Mouse (Mus musculus) macrophage (primary cell): ENCODE measurements around the gene Stat1. TPM values are rescaled to one million over a fixed set of nuclear protein-coding genes. Genes with fewer than 3 reads are reported as not detected.

Experiments used
- H3K27ac ChIP-seq: fragments of 350-480 bp; formaldehyde crosslinking; 2 replicates; pipeline ENCODE4 v1.9.0; 2021
- H3K36me3 ChIP-seq: fragments of 350-480 bp; formaldehyde crosslinking; 2 replicates; pipeline ENCODE4 v1.9.0; 2021; ENCODE audit errors: inconsistent target
- H3K4me3 ChIP-seq: fragments of 350-480 bp; formaldehyde crosslinking; 2 replicates; pipeline ENCODE4 v1.9.0; 2021; ENCODE audit errors: inconsistent target
- H3K79me2 ChIP-seq: fragments of 350-480 bp; formaldehyde crosslinking; 2 replicates; pipeline ENCODE4 v1.9.0; 2021; ENCODE audit errors: inconsistent target
- WGBS: methylation state at CpG from one replicate; pipeline ENCODE4 v1.1.7; 2026; ENCODE audit warnings: inconsistent platforms; ENCODE audit not compliant: missing documents; 5-methylcytosine and 5-hydroxymethylcytosine counted together
- polyA plus RNA-seq: library from polyadenylated mRNA; stranded (reverse); fragments of 250-400 nt; gene quantifications from 3 replicates; pipeline ENCODE4 v1.2.4, GENCODE M21; 2018; ENCODE audit warnings: inconsistent platforms

The Stat1 gene
- polyA plus RNA-seq, 1 experiment from 2014 or later, result 230 TPM

DNA sequence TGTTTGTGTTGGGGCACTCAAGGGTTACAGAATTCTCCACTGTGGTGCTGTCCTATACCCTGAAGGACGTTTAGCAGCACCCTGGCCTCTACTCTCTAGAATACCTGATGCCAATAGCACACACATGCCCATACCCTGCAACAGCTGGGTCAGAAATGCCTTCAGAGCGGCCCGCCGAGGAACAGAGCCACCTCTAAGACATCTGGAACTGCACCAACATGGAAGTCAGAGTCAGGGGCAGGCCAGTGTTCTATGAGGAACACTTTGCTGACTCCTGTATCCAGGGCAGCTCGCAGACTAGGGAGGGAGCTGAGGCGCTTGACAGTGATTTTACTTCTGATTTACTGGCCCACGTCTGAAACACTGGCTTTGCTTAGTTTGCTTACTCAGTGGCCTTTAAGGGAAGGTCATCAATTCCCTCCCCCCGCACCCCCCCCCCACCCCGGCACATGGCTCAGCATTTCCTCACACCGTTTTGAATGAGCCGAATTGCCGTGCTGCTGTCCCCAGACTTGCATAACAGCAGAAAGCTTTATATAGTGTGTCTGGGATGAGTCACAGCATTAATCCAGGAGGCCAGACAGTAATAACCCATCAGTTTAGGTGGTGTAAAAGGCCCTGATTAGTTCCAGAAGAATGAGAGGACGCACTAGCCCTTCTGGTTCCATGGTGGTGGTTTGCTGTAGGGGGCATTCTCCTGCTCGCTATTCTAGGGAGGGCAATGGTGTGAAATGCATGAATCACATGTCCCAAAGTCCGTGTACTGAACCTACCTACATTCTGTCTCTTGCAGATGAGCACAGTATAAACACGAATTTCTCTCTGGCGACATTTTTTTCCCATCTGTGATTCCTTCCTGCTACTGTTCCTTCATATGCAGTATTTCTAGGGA is 39.5 kb downstream of the Stat1 start:
- H3K4me3 ChIP-seq, result no peak overlapping the region
- no peak overlapping the region for H3K27ac ChIP-seq
- no peaks in the 10 kb centered on the region for H3K79me2 ChIP-seq
- peaks cover 98% of the 10 kb centered on the region for H3K36me3 ChIP-seq
- 72% methylated on average over 17 of the region's 17 CpGs for WGBS

DNA sequence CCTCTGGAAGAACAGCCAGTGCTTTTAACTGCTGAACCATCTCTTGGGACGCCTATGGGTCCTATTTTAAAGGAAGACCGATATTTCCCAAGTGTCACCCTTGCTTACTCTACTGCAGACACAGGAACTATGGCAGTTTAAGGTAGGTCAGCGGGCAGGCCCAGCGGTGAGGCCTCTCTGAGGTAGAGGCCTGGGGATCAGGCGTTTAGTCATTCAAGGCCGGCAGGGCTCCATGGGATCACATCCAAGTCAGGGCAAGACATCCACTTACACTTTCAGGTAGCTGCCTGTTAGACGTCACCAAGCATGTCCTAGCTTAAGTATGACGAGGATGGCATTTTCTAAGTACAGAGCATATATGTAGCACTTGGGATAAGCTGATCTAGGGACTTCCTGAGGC is 41.9 kb downstream of the Stat1 start:
- 96% methylated on average over 8 of the region's 8 CpGs for WGBS
- peaks cover 98% of the 10 kb centered on the region for H3K36me3 ChIP-seq

DNA sequence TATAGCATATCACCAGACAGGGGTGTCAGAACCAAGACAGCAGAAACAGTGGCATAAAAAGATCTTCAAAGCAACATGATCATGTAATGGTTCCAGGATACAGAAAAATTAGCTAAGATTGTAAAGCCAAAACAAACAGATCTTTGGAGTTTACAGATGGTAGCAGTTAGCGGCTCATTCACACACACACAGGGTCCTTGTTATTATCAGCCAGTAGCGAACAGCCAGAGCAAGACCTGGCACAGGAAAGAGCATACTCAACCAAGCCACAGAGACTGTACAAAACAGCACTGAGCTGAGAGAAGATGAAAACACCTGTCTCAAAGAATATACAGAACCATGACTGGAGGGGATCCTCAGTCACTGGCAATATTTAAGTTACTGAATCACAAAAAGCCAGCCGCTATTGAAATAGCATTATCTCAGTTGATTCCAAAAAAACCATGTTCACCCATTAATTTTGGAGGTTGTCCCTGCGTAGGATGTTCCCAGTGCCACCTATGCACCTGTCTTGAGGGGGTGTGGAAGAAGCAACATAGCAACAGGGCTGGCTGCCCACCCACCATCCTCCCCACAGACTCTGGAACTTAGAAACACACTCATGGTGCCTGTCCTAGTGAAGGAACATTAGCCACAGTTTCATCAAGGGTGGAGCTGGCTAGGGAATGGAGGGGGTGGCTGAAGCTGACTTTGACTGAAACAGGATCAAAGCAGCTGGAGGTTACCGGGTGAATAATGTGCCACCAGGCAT is 44.6 kb downstream of the Stat1 start:
- H3K27ac ChIP-seq, result no peak overlapping the region
- WGBS, result 100% methylated on average over 5 of the region's 5 CpGs
- no peak overlapping the region for H3K4me3 ChIP-seq
- H3K79me2 ChIP-seq, result no peaks in the 10 kb centered on the region
- peaks cover 74% of the 10 kb centered on the region for H3K36me3 ChIP-seq

More for the DNA sequence above, 41.9 kb downstream of the Stat1 start:
- Histone ChIP-seq H3K4me3 (no peak overlapping the region), H3K79me2 (no peaks in the 10 kb centered on the region), H3K27ac (no peak overlapping the region)

DNA sequence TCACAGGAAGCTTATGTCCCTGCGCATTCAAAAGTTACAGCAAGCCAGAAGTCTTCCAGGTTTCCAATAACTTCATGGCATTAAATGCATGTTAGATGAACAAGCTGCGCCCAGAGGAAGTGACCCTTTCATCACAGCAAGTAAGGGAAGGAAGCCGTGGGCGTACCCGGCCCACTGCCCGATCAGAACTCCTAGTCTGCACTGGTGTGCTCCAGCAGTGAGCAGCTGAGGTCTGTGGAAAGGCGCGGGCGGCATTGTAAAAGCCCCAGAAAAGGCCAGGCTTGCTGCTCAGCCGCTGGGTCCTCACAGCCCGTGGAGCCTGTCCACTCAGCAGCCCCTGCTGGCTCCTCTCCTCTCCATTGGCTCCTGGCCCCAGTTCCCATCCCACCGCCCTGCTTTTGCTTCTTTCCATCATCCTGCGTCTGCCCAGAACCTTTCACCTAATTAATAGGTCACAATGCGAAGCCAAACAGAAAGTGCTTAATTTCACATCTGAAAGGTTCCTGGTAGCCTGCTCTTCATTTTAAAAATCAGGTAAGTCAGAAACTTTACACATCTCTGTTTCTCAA is 47.5 kb downstream of the Stat1 start:
- H3K4me3 ChIP-seq, result no peak overlapping the region
- H3K27ac ChIP-seq, result no peak overlapping the region
- H3K36me3 ChIP-seq, result peaks cover 47% of the 10 kb centered on the region
- H3K79me2 ChIP-seq, result no peaks in the 10 kb centered on the region
- WGBS, result 37% methylated on average over 14 of the region's 14 CpGs

DNA sequence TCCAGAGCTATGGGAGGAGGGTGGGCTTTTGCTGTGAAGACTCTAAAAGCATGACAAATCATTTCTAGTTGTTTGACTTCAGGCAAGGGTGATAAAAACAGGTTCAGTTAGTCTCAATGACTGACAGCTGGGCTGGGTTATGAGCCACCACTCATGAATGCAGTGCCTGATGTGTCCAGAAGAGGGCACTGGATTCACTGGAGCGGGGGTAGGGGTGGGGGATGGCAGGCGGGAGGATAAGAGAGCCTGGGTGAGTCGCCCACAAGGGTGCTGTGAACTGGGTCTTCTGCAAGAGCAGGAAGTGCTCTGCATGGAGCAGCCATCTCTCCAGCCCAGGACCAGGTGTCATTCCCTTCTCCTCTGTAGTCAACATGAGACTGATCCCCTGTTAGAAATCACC is 50.8 kb downstream of the Stat1 start:
- H3K4me3 ChIP-seq, result no peak overlapping the region
- 31% methylated on average over 3 of the region's 3 CpGs for whole genome bisulfite sequencing
- H3K79me2 ChIP-seq, result no peaks in the 10 kb centered on the region
- H3K27ac ChIP-seq, result no peak overlapping the region
- H3K36me3 ChIP-seq, result peaks cover 13% of the 10 kb centered on the region; the same call in 1 of the 2 replicates

DNA sequence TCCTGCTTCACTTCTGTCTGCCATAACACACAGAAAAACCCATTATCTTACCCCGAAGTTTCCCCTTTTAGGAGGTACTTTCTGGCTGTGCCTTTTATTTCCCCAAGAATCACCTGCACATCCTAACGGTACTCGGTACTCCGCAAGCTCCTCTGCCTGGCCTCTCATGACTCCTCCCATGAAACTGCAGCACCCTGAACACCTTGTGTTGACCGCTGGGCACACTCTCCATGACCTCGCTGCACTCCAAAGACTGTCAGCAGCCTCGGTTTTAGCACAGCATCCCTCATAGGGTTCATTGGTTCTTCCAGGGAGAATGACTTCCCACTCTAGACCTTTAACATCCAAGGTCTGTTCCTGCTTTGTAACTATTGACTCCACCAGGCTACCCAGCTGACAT is 51.5 kb downstream of the Stat1 start:
- H3K4me3 ChIP-seq, result no peak overlapping the region
- no peaks in the 10 kb centered on the region for H3K79me2 ChIP-seq
- H3K36me3 ChIP-seq, result peaks cover 6% of the 10 kb centered on the region; the same call in 1 of the 2 replicates
- WGBS, result 83% methylated on average over 7 of the region's 7 CpGs
- H3K27ac ChIP-seq, result no peak overlapping the region

DNA sequence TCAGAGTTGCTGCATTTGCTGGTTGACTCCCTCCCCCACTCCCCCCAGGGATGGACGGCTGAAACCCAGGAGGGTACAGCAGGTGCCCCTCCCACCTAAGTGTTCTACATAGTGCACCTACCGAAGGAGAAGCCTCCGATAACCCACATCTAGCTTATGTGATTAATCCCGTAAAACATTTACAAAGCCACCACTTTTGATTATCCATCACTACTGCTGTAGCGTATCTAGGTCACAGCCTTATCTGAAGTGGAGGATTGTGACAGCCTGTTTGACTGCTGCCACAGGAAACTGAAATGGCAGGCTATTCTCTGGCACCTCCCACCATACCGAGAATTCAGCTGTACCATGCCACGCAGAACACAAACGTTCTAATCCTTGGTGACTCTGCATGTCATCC is 52.0 kb downstream of the Stat1 start:
- H3K36me3 ChIP-seq, result peaks cover 1% of the 10 kb centered on the region; the same call in 1 of the 2 replicates
- 60% methylated on average over 8 of the region's 8 CpGs for WGBS
- no peaks in the 10 kb centered on the region for H3K79me2 ChIP-seq
- no peak overlapping the region for H3K4me3 ChIP-seq
- H3K27ac ChIP-seq, result no peak overlapping the region

DNA sequence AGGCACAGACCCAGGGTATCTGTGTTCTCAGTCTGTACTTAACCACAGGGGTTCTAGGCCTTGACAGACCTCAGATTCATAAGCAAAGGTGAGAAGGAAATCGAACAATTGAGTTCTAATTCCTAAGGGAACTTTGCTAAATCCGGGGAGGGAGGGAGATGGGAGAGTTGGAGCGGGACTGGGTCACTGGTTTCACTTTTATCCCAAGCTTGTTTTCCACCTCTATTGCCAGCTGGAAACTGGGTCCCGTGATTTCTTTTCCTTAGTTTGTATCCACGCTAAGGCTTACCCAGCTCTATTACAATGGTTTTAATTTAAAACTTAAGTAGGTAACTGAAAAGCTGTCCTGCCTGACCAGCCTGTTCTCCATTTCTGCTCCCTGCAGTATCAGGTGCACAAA is 56.1 kb downstream of the Stat1 start:
- no peaks in the 10 kb centered on the region for H3K79me2 ChIP-seq
- H3K36me3 ChIP-seq, result no peaks in the 10 kb centered on the region
- no peak overlapping the region for H3K4me3 ChIP-seq
- WGBS, result 97% methylated on average over 5 of the region's 5 CpGs
- H3K27ac ChIP-seq, result no peak overlapping the region

DNA sequence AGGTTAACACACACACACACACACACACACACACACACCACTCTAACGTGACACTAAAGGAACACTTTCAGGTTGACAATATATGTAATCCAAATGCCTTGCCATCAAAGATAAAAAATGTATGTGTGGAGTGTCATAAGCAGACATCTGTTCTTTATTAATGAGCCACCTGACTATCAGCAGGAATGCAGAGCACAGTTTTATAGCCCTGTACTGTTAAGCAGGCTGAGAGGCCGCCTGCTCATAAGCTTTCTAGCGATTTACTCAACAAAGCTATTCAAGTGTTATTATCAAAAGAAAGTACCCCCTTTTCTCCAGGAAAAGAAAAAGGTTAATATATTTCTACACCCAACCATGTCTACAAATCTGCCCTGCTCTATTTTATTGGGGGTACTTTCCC is 56.7 kb downstream of the Stat1 start:
- WGBS, result 94% methylated on average over 3 of the region's 3 CpGs
- no peaks in the 10 kb centered on the region for H3K79me2 ChIP-seq

DNA sequence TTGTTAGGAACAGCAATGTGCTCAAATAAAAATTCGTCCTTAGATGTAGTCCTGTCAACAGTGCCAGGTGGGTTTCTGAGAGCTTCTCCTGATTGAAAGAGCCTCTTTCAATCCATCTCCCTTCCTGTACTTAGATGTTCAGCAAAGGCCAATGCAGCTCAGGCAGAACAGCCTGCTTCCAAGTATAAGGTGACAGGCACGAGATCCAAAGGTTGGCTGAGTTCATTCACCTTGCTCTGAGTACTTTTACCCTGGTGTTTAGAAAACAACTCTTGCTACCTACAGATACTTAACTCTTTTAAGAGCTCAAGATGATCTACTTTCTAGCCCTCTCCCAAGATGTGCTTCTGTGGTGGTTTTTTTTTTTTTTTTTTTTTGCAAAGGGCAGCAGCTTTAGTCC is 57.8 kb downstream of the Stat1 start:
- Histone ChIP-seq H3K36me3 (no peaks in the 10 kb centered on the region), H3K4me3 (no peak overlapping the region), H3K79me2 (no peaks in the 10 kb centered on the region), H3K27ac (no peak overlapping the region)
- WGBS, result 94% methylated on average over 2 of the region's 2 CpGs

More for the DNA sequence above, 56.7 kb downstream of the Stat1 start:
- H3K4me3 ChIP-seq, result no peak overlapping the region
- H3K27ac ChIP-seq, result no peak overlapping the region
- H3K36me3 ChIP-seq, result no peaks in the 10 kb centered on the region

DNA sequence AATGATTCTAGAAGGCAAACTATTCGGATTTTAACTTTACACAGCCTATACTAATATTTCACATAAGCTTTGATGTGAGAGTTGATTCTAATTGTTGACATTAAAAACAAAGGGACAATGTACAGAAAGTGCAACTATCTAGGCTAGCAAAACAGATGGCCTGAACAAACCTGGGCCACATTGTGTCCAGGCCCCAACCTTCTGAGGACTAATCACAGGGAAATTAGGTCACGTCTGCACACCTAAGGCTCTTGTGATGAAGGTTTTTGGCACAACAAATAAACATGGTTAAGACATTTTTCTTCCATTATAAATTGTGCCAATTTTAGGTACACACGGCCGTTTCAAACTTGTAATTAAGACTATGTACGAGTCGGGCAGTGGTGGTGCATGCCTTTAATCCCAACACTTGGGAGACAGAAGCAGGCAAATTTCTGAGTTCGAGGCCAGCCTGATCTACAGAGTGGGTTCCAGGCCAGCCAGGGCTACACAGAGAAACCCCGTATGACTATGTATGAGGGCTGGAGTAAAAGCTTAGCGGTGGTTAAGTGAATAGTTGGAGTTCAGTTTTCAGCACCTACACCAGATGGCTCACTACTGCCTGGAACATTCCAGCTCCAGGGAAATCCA is 60.8 kb downstream of the Stat1 start:
- Histone ChIP-seq H3K79me2 (no peaks in the 10 kb centered on the region), H3K27ac (no peak overlapping the region), H3K4me3 (no peak overlapping the region), H3K36me3 (no peaks in the 10 kb centered on the region)
- WGBS, result 92% methylated on average over 9 of the region's 9 CpGs

DNA sequence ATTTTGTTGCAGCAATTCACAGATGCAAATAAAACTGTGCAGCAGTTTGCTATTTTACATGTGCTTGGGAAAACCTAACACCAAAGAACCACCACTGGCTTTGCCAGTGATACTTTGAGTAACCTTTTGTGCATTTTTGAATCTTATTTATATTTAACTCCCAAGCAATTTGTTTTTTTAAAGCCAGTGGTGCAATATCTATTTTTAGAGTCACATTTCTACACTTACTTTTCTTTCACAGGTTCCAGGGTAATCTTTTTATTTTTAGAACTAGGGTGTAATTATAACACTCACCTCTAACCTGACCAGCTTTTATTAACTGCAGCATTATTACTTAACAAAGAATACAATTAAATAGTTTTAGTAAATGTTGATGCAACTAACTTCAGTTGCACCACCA is 62.8 kb downstream of the Stat1 start:
- Histone ChIP-seq H3K27ac (no peak overlapping the region), H3K4me3 (no peak overlapping the region), H3K36me3 (0 out of 2 replicates have a peak, but pooled peaks cover 13% of the 10 kb centered on the region), H3K79me2 (no peaks in the 10 kb centered on the region)

DNA sequence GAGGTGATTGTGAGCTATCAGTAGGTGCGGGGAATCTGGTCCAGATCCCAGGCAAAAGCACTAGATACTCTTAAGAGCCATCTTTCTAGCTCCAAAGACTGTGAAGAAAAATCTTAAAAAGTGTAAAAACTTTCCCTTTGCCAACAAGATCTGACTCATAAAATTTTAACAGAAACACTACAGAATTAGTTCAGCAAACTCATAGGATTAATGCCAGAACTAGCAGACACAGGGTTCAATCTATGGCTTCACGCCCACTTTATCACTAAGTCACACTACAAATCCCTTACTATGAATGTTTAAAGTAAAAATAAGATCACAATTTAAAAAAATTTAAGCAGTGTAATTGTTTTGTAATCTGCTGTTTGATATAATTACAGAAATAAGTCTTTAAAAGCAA is 63.8 kb downstream of the Stat1 start:
- Histone ChIP-seq H3K27ac (no peak overlapping the region), H3K36me3 (peaks cover 20% of the 10 kb centered on the region), H3K79me2 (no peaks in the 10 kb centered on the region), H3K4me3 (no peak overlapping the region)
- 100% methylated on average over 2 of the region's 2 CpGs for WGBS
